Mouse (Mus musculus) layer of hippocampus, adult 2 months (tissue): ENCODE data around the gene Cd40. TPM values are rescaled to one million over a fixed set of nuclear protein-coding genes. Genes with fewer than 3 reads are reported as not detected.

Experiments used
- DNase-seq, 2 experiments: peaks; one replicate each; pipeline ENCODE4 v3.0.0; 2022; ENCODE audit warnings: low spot score in 2 of 2
- H3K27ac ChIP-seq: fragments of 200-600 bp; 2 replicates; pipeline ENCODE4 v1.8.1; 2022
- H3K4me3 ChIP-seq: fragments of 200-600 bp; 2 replicates; pipeline ENCODE4 v1.8.1; 2022; ENCODE audit warnings: mild to moderate bottlenecking
- CTCF ChIP-seq: fragments of 200-600 bp; conservative IDR thresholded peaks from 2 replicates; pipeline ENCODE4 v1.8.1; 2022; ENCODE audit warnings: antibody characterized with exemption, mild to moderate bottlenecking, moderate library complexity
- total RNA-seq, 2 experiments: library from RNA; stranded (reverse); gene quantifications; 2 replicates each; pipeline ENCODE4 v1.2.3; 2021

Cd40 gene
- total RNA-seq, 2 experiments from 2014 or later: 0.33 to 0.91 TPM

DNA sequence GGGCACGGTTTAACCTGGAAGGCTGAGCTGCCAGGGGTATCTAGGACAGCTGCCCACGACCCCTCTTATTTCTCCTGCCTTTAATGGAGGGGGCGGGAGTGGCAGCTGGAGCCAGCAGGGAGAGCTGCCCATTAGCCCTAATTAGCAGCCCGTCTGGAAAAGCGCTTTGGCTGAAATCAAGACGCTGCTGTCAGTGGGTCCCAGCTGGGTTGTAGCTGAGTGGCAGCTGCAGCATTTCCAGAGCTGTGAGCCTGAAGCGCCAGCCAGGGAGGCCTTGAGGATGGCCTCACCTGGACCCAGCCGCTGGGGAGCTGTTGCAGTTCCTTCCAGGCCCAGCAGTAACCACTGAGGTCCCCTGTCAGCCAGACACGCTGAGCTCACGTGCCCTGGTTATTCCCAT is 40.9 kb downstream of the Cd40 start:
- no peak for DNase-seq
- Histone ChIP-seq H3K4me3 (no peak overlapping the region), H3K27ac (no peak overlapping the region)
- no peak for TF ChIP-seq CTCF

- no peak overlapping the region for H3K27ac ChIP-seq
- DNase-seq: no peak
- no peak for TF ChIP-seq CTCF
- no peak overlapping the region for H3K4me3 ChIP-seq
Measured at GRCm38 (mm10) chr2:165098861-165099260, 43.4 kb downstream of the Cd40 start.

DNA sequence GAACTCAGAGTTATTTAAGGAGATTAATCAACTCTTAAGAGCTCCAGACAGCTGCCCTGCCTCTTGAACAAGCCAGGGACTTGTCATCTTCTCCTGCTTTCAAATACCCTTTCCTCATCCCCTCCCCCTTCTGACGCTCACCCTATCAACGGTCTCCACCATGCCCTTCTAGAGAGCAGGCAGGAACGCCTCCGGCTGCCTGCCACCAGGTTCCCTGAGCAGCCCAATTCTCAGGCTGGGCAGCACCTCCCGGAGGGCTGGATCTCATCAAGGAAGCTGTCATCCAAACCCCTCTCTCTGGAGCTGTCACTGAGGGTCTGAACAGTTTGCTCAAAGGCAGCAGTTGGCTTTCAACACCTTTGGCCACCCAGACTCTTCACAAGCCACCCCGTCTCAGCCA is 45.3 kb downstream of the Cd40 start:
- DNase-seq: no peak
- TF ChIP-seq CTCF: no peak
- no peak overlapping the region for H3K4me3 ChIP-seq
- H3K27ac ChIP-seq: no peak overlapping the region

DNA sequence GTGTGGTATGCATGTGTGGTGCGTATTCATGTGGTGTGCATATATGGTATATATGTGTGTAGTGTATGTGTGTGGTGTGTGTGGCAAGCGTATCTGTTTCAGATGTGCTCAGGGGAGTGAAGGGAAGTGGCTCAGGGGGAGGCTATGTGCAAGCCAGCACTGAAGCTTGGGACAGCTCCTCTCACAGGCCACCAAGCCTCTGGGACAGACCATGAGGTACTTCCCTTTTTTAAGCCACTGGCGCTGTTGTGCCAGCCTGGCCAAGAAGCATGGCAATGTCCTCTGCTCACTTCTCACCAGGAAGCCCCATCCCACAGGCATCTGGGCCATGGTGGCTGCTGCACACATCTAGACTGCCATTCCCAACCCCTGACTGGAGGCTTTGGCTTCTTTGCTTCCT is 47.5 kb downstream of the Cd40 start:
- TF ChIP-seq CTCF: no peak

DNA sequence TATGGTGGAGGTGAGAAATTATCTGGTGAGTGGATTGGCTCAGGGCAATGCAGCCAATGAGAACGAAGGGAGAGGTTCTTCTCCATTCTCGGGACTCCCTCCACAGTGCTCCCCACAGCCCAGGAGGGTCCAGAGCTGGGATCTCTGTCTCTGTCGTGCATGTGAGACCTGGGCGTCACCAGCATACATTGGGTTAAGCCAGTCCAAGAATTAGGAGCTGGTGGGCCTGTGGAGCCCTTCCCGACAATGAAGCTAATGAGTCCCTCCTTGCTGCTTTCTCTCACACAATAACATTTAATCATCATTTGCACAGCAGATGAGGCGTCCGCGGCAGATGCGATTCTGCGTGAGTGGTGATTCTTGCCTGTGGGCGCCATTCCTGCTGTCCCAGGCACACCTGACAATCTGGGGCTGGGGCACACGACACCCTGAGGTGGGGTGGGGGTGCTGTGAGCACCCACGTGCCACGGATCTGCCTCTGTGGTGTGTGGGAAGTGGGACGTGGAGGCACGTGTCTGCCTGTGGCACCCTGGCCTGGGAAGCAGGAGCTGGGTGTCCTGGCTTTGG is 50.2 kb downstream of the Cd40 start:
- peak in 1 of 2 experiments; percentile 39 for DNase-seq
- Histone ChIP-seq H3K4me3 (no peak overlapping the region), H3K27ac (no peak overlapping the region)
- no peak for TF ChIP-seq CTCF

More for the DNA sequence above, 47.5 kb downstream of the Cd40 start:
- H3K4me3 ChIP-seq: no peak overlapping the region
- no peak for DNase-seq
- H3K27ac ChIP-seq: no peak overlapping the region

- no peak for DNase-seq
- Histone ChIP-seq H3K27ac (no peak overlapping the region), H3K4me3 (no peak overlapping the region)
- TF ChIP-seq CTCF: no peak
Measured at GRCm38 (mm10) chr2:165106585-165106984, 51.2 kb downstream of the Cd40 start.

DNA sequence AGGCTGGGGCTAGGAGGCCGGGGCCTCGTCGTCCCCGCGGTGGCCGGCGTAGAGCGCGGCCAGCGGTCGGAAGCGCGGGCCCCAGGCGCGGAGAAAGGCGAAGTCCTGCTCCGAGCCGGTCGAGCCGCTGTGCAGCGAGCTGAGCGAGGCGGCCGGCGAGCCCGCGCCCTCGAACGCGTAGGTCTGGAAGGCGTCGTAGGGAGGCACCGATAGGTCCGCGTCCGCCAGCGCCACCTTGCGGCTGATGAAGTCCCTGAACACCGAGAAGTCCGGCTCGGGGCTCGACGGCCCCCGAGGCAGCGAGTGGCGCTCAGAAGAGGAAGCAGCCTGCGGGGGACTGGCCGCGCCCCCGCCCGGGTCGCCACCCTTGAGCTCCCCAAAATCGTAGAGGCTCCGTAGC is 56.7 kb downstream of the Cd40 start:
- Histone ChIP-seq H3K27ac (no peak overlapping the region), H3K4me3 (no peak overlapping the region)
- peak; percentile 91 for TF ChIP-seq CTCF
- peak in 1 of 2 experiments; percentile 77 for DNase-seq

- TF ChIP-seq CTCF: no peak
- H3K27ac ChIP-seq: no peak overlapping the region
Measured at GRCm38 (mm10) chr2:165113733-165114132, 58.3 kb downstream of the Cd40 start.

DNA sequence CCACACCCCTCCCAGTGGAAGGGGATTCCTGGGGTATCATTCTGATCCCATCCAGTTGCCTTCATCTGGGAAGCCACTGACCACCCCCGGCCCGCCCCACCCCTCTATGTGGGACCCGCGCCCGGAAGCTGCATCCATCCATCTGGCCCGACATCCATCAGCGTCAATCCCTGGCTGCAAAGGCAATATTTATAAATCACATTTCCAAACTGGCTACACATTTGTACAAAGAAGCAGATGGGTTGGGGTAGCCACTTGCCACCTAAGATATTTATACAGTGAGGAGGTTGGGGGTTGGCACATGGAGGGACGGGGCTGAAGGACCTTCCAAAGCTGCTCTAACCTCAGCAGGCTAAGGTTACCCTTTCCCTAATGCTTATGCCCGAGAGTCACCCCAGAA is 65.3 kb downstream of the Cd40 start:
- DNase-seq: no peak
- TF ChIP-seq CTCF: no peak
- Histone ChIP-seq H3K27ac (no peak overlapping the region), H3K4me3 (no peak overlapping the region)

More at GRCm38 (mm10) chr2:165113733-165114132, 58.3 kb downstream of the Cd40 start:
- no peak overlapping the region for H3K4me3 ChIP-seq
- no peak for DNase-seq

DNA sequence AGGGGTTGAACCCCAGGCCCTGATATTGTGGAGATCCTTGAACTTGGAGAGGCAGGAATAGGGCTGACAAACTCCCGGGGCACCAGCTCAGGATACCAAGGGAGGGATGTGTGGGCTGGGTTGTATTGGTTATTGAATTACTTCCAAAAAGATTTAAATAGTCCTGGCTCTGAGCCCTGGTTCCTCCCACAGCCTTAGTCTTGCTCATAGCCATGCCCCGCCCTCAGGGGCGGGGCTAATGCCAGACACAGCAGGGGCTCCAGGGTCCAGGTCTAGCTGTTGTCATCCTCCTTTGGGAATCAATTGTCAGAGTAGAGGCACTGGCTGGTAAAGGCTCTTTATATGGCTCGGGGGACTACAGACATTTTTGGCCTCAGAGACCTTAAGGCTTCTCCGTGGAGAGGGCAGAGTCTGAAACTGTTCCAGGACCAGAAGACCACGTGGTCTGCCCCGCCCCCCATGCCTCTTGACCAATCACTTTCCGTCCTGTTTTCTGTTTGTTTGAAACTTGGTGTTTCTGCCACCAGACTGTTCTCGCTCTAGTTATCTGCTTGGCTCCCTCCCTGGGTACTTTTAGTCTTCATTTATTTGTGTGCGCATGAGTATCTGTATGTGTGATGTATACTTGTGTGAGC is 65.9 kb downstream of the Cd40 start:
- Histone ChIP-seq H3K27ac (no peak overlapping the region), H3K4me3 (no peak overlapping the region)
- peak in 1 of 2 experiments; percentile 53 for DNase-seq
- no peak for TF ChIP-seq CTCF

Other genes with a start within 250 kb of the Cd40 start
- 10 to 100 TPM; 23.6 to 25.2 TPM for gene Zswim1, start 232.9 kb upstream of the Cd40 start, total RNA-seq
- gene Spata25, start 227.1 kb upstream of the Cd40 start, total RNA-seq: under 1 TPM; 0.47 to 0.79 TPM
- gene Ctsa, start 222.8 kb upstream of the Cd40 start, total RNA-seq: 100 to 1,000 TPM; 103 to 108 TPM
- gene Neurl2, start 222.2 kb upstream of the Cd40 start, total RNA-seq: 1 to 10 TPM; 2.8 to 3.6 TPM
- 10 to 100 TPM; 67.4 to 86.9 TPM for gene Pltp, start 197.9 kb upstream of the Cd40 start, total RNA-seq
- gene Pcif1, start 176.3 kb upstream of the Cd40 start, total RNA-seq: 10 to 100 TPM; 45.9 to 49.6 TPM
- 10 to 100 TPM; 29.0 to 30.9 TPM for gene Zfp335, start 143.9 kb upstream of the Cd40 start, total RNA-seq
- gene Mmp9, start 114.8 kb upstream of the Cd40 start, total RNA-seq: 1 to 10 TPM; 1.4 to 2.2 TPM
- 100 to 1,000 TPM; 406 to 409 TPM for gene Slc12a5, start 94.8 kb upstream of the Cd40 start, total RNA-seq
- gene Ncoa5, start 20.8 kb upstream of the Cd40 start, total RNA-seq: 10 to 100 TPM; 57.8 to 63.8 TPM
- gene 1700025C18Rik, start 35.1 kb downstream of the Cd40 start, total RNA-seq: not detected
- 10 to 100 TPM; 13.8 to 15.4 TPM for gene Cdh22, start 179.2 kb downstream of the Cd40 start, total RNA-seq
- 10 to 100 TPM; 94.6 to 98.4 TPM for gene Slc35c2, start 232.2 kb downstream of the Cd40 start, total RNA-seq